Mouse (Mus musculus) forebrain, embryonic 14.5 days (tissue): ENCODE measurements at regions not wholly inside any gene's neighbourhood (a gene's known extent, or its start where the extent isn't known, plus 50 kb on each side); places are given as distances from the start of the nearest gene placed in this dataset.

ENCODE experiments used
- ATAC-seq: fragments of 200-750 bp; cut with Nextera tagmentation; 2 replicates; pipeline ENCODE4 v1.8.0; 2017; ENCODE audit warnings: mild to moderate bottlenecking, moderate library complexity
- DNase-seq: peaks from one replicate; pipeline ENCODE4 v3.0.0-alpha.2; 2015; ENCODE audit warnings: low spot score
- H3K27ac ChIP-seq: fragments of 300-500 bp; sonication (generic); 2 replicates; pipeline ENCODE4 v1.5.1; 2014; ENCODE audit warnings: low read depth, mild to moderate bottlenecking, control low read depth, low read length, moderate library complexity
- H3K27me3 ChIP-seq: fragments of 300-500 bp; sonication (generic); replicated peaks from 2 replicates; pipeline ENCODE4 v1.6.1; 2014; ENCODE audit warnings: low read length, control low read depth, mixed read lengths; ENCODE audit not compliant: control insufficient read depth, insufficient read depth
- H3K36me3 ChIP-seq: fragments of 300-500 bp; sonication (generic); 2 replicates; pipeline ENCODE4 v1.6.1; 2014; ENCODE audit warnings: low read length, control low read depth; ENCODE audit not compliant: control insufficient read depth, insufficient read depth
- H3K4me1 ChIP-seq: fragments of 300-500 bp; sonication (generic); 2 replicates; pipeline ENCODE4 v1.6.1; 2014; ENCODE audit warnings: antibody characterized with exemption, low read length, control low read depth; ENCODE audit not compliant: control insufficient read depth, insufficient read depth
- H3K4me2 ChIP-seq: fragments of 300-500 bp; sonication (generic); 2 replicates; pipeline ENCODE4 v1.6.1; 2014; ENCODE audit warnings: mild to moderate bottlenecking, control low read depth, low read length
- H3K4me3 ChIP-seq: fragments of 300-500 bp; sonication (generic); 2 replicates; pipeline ENCODE4 v1.5.1; 2014; ENCODE audit warnings: low read depth, low read length, control low read depth
- H3K9ac ChIP-seq: fragments of 300-500 bp; sonication (generic); 2 replicates; pipeline ENCODE4 v1.6.1; 2014; ENCODE audit warnings: mild to moderate bottlenecking, low read length, control low read depth, moderate library complexity
- H3K9me3 ChIP-seq: fragments of 300-500 bp; sonication (generic); replicated peaks from 2 replicates; pipeline ENCODE4 v1.6.1; 2016; ENCODE audit warnings: low read length, control low read depth, mixed read lengths; ENCODE audit not compliant: control insufficient read depth
- WGBS: fragments of 180-500 bp; shearing (Covaris S2); extraction: QIAGEN DNeasy Blood & Tissue Kit; methylation state at CpG from one replicate; pipeline ENCODE4 v1.1.7; 2014; 5-methylcytosine and 5-hydroxymethylcytosine counted together

DNA sequence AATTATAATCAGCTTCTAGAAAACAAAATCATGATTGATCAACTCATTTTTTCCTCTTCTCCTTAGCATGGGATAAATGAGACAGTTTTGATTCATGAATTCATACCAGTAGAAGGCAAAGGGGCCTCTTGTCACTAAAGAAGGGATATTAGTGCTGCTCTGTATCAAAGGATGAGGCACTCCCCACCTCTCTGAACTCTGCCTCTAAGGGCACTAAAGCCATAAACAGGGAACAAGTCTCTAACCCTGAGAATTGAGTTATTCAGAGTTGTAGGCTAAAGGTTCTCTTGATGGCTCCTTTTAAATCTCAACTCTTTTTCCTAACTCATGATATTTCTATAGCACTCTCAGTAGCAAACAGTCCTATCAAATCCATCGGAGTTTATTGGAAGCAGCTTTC lies 442.8 kb downstream of the Dync2h1 start:
- ATAC-seq (no peak), DNase-seq (no peak)
- 94% methylated on average over 1 of the region's 1 CpGs for WGBS
- Histone ChIP-seq H3K4me3 (no peak overlapping the region), H3K4me1 (no peaks in the 10 kb centered on the region), H3K9me3 (no peaks in the 10 kb centered on the region), H3K27ac (no peak overlapping the region), H3K4me2 (no peak overlapping the region), H3K9ac (no peak overlapping the region), H3K36me3 (no peaks in the 10 kb centered on the region), H3K27me3 (no peaks in the 10 kb centered on the region)

DNA sequence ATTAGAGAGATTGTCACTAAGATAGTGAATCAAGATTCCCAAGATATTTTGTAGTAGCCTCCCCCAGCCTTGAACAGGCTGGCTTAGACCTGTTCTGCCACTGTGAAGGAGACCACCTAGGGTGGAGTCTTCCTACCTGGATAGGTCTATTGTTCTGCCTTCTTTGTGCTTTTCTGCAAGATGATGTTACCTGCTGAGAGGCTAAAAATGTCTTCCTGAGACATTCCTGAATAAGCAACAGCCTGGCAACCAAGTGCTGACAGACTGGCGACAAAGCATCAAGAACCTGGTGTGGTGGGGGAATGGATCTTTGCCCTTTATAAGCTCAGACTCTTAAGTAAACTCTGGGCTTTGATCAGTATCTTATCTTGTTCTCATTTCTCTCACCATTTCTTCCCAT lies 447.8 kb downstream of the Dync2h1 start:
- no peak overlapping the region for H3K4me2 ChIP-seq
- H3K4me1 ChIP-seq = no peaks in the 10 kb centered on the region

GRCm38 (mm10) chr9:6726411-6726810 lies 456.8 kb upstream of the Ddi1 start:
- Histone ChIP-seq H3K4me3 (no peak overlapping the region), H3K4me2 (no peak overlapping the region), H3K36me3 (no peaks in the 10 kb centered on the region), H3K9me3 (no peaks in the 10 kb centered on the region), H3K27me3 (no peaks in the 10 kb centered on the region), H3K9ac (no peak overlapping the region), H3K27ac (no peak overlapping the region), H3K4me1 (no peaks in the 10 kb centered on the region)
- WGBS = 70% methylated on average over 1 of the region's 1 CpGs
- DNase-seq = no peak
- no peak for ATAC-seq

More for the DNA sequence above, 447.8 kb downstream of the Dync2h1 start:
- H3K4me3 ChIP-seq = no peak overlapping the region
- no peak for DNase-seq
- WGBS = 68% methylated on average over 1 of the region's 1 CpGs
- H3K9me3 ChIP-seq = no peaks in the 10 kb centered on the region
- H3K27ac ChIP-seq = no peak overlapping the region
- H3K36me3 ChIP-seq = no peaks in the 10 kb centered on the region
- no peak overlapping the region for H3K9ac ChIP-seq
- no peaks in the 10 kb centered on the region for H3K27me3 ChIP-seq
- ATAC-seq = no peak

GRCm38 (mm10) chr9:6677225-6677718 lies 407.6 kb upstream of the Ddi1 start:
- 21% methylated on average over 3 of the region's 3 CpGs for WGBS
- H3K36me3 ChIP-seq = no peaks in the 10 kb centered on the region
- H3K4me1 ChIP-seq = no peaks in the 10 kb centered on the region
- H3K4me3 ChIP-seq = no peak overlapping the region
- DNase-seq (peak; percentile 49), ATAC-seq (peak; percentile 81)
- H3K9ac ChIP-seq = no peak overlapping the region
- no peak overlapping the region for H3K27ac ChIP-seq
- H3K27me3 ChIP-seq = no peaks in the 10 kb centered on the region
- no peak overlapping the region for H3K4me2 ChIP-seq
- no peaks in the 10 kb centered on the region for H3K9me3 ChIP-seq

- Histone ChIP-seq H3K4me1 (no peaks in the 10 kb centered on the region), H3K36me3 (no peaks in the 10 kb centered on the region), H3K27me3 (no peaks in the 10 kb centered on the region), H3K27ac (no peak overlapping the region), H3K9ac (no peak overlapping the region), H3K4me3 (no peak overlapping the region), H3K4me2 (peak overlapping the region; percentile 9; the same call in 1 of the 2 replicates), H3K9me3 (no peaks in the 10 kb centered on the region)
- ATAC-seq (peak; percentile 87), DNase-seq (peak; percentile 71)
- 49% methylated on average over 14 of the region's 14 CpGs for WGBS
Measured at GRCm38 (mm10) chr9:6668001-6668969, 398.6 kb upstream of the Ddi1 start.

DNA sequence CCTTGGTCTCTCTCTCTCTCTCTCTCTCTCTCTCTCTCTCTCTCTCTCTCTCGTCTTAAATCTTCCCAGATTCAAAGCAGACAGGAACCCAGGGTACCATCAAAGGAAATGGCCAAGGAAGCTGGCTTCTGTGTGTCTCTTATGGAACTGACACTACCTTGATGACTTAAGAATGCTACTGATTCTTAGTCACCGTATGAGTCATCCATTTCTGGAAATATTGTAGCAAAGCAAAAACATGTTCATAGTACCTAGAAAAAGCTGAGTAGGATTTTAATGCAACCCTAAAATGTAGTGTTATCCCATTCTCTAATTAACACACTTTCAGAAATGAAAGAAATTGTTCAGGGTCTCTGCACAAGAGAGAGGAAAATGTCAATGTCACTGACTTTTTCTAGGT lies 396.0 kb upstream of the Ddi1 start:
- no peak overlapping the region for H3K9ac ChIP-seq
- no peaks in the 10 kb centered on the region for H3K4me1 ChIP-seq
- no peaks in the 10 kb centered on the region for H3K27me3 ChIP-seq
- ATAC-seq = no peak
- no peak overlapping the region for H3K4me2 ChIP-seq
- 76% methylated on average over 2 of the region's 2 CpGs for WGBS
- no peaks in the 10 kb centered on the region for H3K36me3 ChIP-seq
- no peaks in the 10 kb centered on the region for H3K9me3 ChIP-seq
- H3K27ac ChIP-seq = no peak overlapping the region
- no peak for DNase-seq
- H3K4me3 ChIP-seq = no peak overlapping the region

GRCm38 (mm10) chr9:6652267-6652994 lies 382.8 kb upstream of the Ddi1 start:
- DNase-seq (no peak), ATAC-seq (no peak)
- Histone ChIP-seq H3K4me1 (no peaks in the 10 kb centered on the region), H3K27ac (no peak overlapping the region), H3K9me3 (no peaks in the 10 kb centered on the region), H3K36me3 (no peaks in the 10 kb centered on the region), H3K9ac (no peak overlapping the region), H3K4me3 (no peak overlapping the region), H3K27me3 (no peaks in the 10 kb centered on the region), H3K4me2 (no peak overlapping the region)
- WGBS = 91% methylated on average over 4 of the region's 4 CpGs

DNA sequence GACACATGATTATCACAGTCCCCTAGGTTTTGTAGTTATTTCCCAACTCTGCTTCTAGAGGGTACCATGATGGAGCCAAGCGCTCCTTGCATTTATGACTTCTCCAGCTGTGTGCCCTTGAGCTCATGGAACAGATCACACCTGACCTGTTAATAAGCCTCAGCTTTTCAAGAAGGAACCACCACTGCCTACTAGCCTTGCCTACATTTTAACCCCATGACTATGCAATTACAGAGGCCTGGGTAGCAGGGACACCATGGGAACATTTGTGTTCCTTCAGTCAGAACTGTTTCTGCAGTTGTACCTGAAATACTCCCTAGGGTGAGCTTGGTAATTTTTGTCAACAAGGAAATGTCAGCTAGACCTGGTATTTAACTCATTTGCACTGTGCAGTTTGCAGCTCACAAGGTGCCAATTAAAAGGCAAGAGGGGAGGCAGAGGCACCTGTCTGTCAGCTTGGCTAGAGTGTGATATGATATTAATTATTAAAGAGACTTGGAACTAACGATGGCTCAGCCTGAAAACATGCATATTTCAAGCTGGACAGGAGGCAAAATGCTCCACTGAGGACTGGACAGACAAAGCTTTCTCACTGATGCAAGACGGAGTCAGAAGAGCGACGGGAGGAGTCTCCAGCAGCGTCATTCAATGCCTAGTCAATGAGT lies 382.1 kb upstream of the Ddi1 start:
- ATAC-seq = no peak
- Histone ChIP-seq H3K9ac (no peak overlapping the region), H3K9me3 (no peaks in the 10 kb centered on the region), H3K4me2 (no peak overlapping the region), H3K4me1 (no peaks in the 10 kb centered on the region), H3K27ac (no peak overlapping the region), H3K4me3 (no peak overlapping the region), H3K36me3 (no peaks in the 10 kb centered on the region), H3K27me3 (no peaks in the 10 kb centered on the region)
- DNase-seq = no peak
- WGBS = 88% methylated on average over 6 of the region's 6 CpGs
